Mouse (Mus musculus) G1E (cell line): ENCODE results near the gene H3f3a. TPM values are rescaled to one million over a fixed set of nuclear protein-coding genes. Genes with fewer than 3 reads are reported as not detected.
A peak's percentile ranks its signal among the peaks of the same experiment; 100 is the strongest.

Experiments used
- ATAC-seq: 2 replicates; pipeline ENCODE4 v1.8.0; 2016; ENCODE audit warnings: mild to moderate bottlenecking; ENCODE audit not compliant: insufficient number of reproducible peaks, poor library complexity, low FRiP score, severe bottlenecking; ENCODE audit errors: extremely low read depth
- DNase-seq: peaks from one replicate; pipeline ENCODE4 v3.0.0; 2012; ENCODE audit warnings: low spot score
- H3K27me3 ChIP-seq: 2 replicates; pipeline ENCODE4 v1.6.1; 2012; ENCODE audit warnings: mild to moderate bottlenecking, low read length, inconsistent platforms; ENCODE audit not compliant: insufficient read depth
- H3K36me3 ChIP-seq: replicated peaks from 2 replicates; pipeline ENCODE3; 2012; ENCODE audit warnings: mild to moderate bottlenecking, inconsistent platforms
- H3K4me1 ChIP-seq: 2 replicates; pipeline ENCODE4 v1.6.1; 2012; ENCODE audit warnings: low read depth, low read length, inconsistent platforms, mixed read lengths; ENCODE audit not compliant: insufficient read depth
- H3K4me3 ChIP-seq: 2 replicates; pipeline ENCODE4 v1.5.1; 2012; ENCODE audit warnings: low read depth, mild to moderate bottlenecking, inconsistent platforms, low read length, moderate library complexity, mixed read lengths
- H3K9me3 ChIP-seq: replicated peaks from 2 replicates; pipeline ENCODE4 v1.6.1; 2012; ENCODE audit warnings: inconsistent platforms
- CTCF ChIP-seq: IDR thresholded peaks from 2 replicates; pipeline ENCODE4 v1.5.1; 2012; ENCODE audit warnings: low read depth, low read length, inconsistent platforms, mixed read lengths
- GATA1 ChIP-seq: IDR thresholded peaks from 2 replicates; pipeline ENCODE4 v1.6.1; 2012; ENCODE audit warnings: borderline replicate concordance, low read length, inconsistent platforms, mixed read lengths
- GATA2 ChIP-seq: IDR thresholded peaks from 2 replicates; pipeline ENCODE4 v1.6.1; 2012; ENCODE audit warnings: low read depth, low read length, inconsistent platforms, borderline replicate concordance
- POLR2AphosphoS5 ChIP-seq: IDR thresholded peaks from 2 replicates; pipeline ENCODE4 v1.6.1; 2012; ENCODE audit warnings: low read depth, low read length, inconsistent platforms; ENCODE audit not compliant: insufficient replicate concordance
- TAL1 ChIP-seq: conservative IDR thresholded peaks from 2 replicates; pipeline ENCODE4 v1.6.1; 2012; ENCODE audit warnings: low read depth, low read length, inconsistent platforms, mixed read lengths
- polyA plus RNA-seq: library from polyadenylated mRNA; stranded (reverse); fragments of >175 nt; gene quantifications from 2 replicates; pipeline ENCODE4 v1.2.3, GENCODE M21; 2012
- total RNA-seq, 2 experiments: library from RNA; stranded (forward) in 1 of 2; stranded (reverse) in 1 of 2; fragments of 200-1000 nt in 1 of 2; fragments of >200 nt in 1 of 2; fragmentation: Nextera tagmentation in 1 of 2; gene quantifications; 2 replicates each; pipeline ENCODE4 v1.2.3; 2014 to 2017

Gene H3f3a
- total and polyA plus RNA-seq, 3 experiments = 1,327 to 3,138 (median 1,527) TPM

DNA sequence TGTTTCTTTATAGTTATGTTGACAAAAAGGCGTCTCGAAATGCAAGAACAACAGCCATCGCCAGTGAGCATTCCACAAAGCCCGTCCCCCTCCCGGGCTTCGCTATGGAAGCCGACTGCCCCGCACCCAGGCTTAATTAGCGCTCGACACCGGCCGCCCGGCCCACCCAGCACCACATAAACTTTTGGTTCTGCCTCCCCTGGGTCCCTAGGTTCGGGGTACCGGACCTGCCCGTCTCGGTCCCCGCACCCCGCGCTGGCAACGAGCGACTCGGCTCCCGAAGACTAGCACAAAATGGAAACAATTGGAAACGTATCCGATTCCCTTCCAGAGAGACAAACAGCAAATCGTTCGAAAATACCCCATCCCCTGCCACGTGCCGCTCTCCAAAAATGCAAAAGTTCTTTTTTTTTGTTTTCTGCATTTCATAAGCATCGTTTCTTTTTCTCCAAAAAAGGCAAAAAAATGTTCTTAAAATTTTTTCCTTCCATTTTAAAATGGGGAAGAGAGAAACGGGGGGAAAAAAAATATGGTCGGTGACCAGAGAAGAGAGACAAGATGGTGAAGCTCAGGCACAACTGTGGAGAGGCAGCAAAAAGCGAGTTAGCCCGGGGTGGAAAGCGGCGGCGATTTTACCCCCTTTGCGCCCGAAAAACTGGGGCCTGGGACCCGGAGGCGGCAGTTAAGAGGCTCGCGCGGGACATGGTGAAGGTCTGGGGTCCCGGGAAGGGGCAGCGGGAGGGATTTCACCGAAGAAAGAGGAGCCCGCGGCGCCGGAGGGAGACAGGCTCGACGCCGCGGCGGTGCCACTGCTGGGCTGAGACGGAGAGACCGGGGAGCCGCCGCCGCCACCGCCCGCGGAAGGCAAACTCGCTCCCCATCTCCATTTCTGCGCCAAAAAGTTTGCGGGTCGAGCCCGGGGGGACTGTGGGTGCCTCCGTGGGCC lies 1.0 kb downstream of the H3f3a start:
- Histone ChIP-seq H3K36me3 (peaks cover 34% of the 10 kb centered on the region), H3K4me3 (peak overlapping the region; percentile 84), H3K9me3 (no peaks in the 10 kb centered on the region), H3K4me1 (peaks cover 43% of the 10 kb centered on the region), H3K27me3 (no peaks in the 10 kb centered on the region)
- TF ChIP-seq CTCF (no peak), GATA2 (no peak), GATA1 (no peak), TAL1 (no peak), POLR2AphosphoS5 (no peak)
- no peak for ATAC-seq
- no peak for DNase-seq

DNA sequence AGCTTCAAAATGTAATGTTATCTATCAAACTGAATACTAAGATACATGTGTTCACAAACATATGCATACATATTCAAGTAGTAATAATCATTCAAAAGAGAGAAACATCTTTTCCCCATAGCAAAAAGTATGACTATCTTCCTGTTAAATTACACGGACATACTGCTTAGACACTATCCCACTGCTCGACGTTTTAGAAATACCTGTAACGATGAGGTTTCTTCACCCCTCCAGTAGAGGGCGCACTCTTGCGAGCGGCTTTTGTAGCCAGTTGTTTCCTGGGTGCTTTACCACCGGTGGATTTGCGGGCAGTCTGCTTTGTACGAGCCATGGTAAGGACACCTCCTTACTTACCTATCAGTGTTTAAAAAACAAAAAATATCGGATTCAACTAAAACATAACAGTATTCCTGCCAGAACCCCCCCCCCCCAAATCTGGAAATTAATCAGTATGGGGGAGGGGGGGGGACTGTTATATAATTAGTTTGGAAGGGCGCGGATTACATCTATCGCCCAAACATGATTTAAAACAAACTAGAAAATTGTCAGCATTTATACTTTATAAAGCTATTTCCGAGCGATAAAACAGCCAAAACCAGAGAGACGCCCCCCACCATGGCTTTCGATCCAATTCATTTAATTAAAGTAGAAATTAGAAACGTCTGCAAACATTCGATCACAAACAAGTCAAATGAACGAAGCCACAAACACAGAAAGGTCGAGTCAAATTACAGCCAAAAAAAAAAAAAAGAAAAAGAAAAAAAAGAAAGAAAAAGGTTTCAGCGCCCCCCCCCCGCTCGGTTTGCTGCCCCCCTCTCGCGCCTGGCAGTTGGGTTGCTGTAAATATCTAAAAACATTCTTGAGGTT lies 1.9 kb downstream of the H3f3a start:
- no peak for DNase-seq
- peaks cover 46% of the 10 kb centered on the region for H3K4me1 ChIP-seq

DNA sequence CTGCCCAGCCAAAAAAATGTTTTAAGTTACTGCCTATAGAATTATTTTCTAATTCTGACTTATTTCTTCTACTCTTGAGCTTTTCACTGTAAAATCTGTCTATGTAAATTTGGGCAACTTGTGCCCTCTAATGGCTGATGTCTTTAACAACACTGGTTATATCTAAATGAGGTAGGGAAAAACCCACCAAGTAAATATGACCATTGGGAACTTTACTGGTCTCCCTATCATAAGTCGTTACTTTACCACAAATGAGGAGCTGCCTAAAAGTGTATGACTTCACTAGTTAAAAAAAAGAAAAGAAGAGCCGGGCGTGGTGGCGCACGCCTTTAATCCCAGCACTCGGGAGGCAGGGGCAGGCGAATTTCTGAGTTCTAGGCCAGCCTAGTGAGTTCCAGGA lies 2.8 kb downstream of the H3f3a start:
- peaks cover 51% of the 10 kb centered on the region for H3K4me1 ChIP-seq
- H3K4me3 ChIP-seq = peak overlapping the region; percentile 84
- H3K9me3 ChIP-seq = no peaks in the 10 kb centered on the region
- ATAC-seq = no peak
- no peak for TF ChIP-seq GATA1
- no peak for TF ChIP-seq GATA2
- no peak for TF ChIP-seq POLR2AphosphoS5
- TF ChIP-seq TAL1 = no peak
- TF ChIP-seq CTCF = no peak
- DNase-seq = no peak
- H3K36me3 ChIP-seq = peaks cover 46% of the 10 kb centered on the region
- H3K27me3 ChIP-seq = no peaks in the 10 kb centered on the region

More for the DNA sequence above, 1.9 kb downstream of the H3f3a start:
- ATAC-seq = no peak
- Histone ChIP-seq H3K27me3 (no peaks in the 10 kb centered on the region), H3K4me3 (peak overlapping the region; percentile 84), H3K9me3 (no peaks in the 10 kb centered on the region), H3K36me3 (peaks cover 39% of the 10 kb centered on the region)
- peak; percentile 61 for TF ChIP-seq CTCF
- TF ChIP-seq POLR2AphosphoS5 = no peak
- TF ChIP-seq GATA2 = no peak

DNA sequence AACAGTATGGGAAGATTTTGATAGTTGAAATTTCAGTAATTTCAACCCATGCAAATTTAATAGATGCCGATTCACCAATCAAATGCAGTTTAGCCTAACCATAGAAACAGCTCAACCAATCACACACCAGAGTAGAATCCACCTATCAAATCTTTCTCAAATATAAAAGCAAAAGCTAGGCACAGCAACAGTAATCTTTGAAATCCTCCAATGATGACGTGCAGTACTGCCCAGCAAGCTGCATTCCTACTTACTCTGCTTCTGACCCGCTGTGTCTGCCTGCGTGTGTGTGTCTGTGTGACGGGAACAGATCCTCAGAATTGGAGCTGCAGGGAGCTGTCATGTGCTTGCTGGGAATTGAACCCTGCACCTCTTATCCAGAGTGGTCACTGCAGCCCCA lies 4.9 kb downstream of the H3f3a start:
- TF ChIP-seq GATA2 (no peak), GATA1 (no peak), POLR2AphosphoS5 (no peak)

DNA sequence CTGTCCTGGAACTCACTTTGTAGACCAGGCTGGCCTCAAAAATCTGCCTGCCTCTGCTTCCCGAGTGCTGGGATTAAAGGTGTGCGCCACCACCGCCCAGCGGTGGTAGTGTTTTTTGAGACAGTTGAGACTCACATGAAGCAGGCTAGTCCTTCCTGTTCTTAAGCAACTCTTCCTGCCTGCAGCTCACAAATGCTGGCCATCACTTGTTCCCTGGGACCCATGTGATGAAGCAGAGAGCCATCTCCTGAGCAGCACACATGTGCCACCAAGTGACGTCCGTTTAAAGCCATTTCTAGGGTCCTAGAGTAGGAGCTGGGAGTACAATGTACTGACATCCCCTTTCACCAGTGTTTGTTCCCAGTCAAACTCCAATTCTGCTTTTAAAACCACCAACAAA lies 9.9 kb downstream of the H3f3a start:
- ATAC-seq (no peak), DNase-seq (no peak)
- TF ChIP-seq GATA1 = no peak
- Histone ChIP-seq H3K36me3 (peaks cover 82% of the 10 kb centered on the region), H3K4me1 (peaks cover 51% of the 10 kb centered on the region), H3K4me3 (no peak overlapping the region), H3K9me3 (no peaks in the 10 kb centered on the region), H3K27me3 (no peaks in the 10 kb centered on the region)

More for the DNA sequence above, 4.9 kb downstream of the H3f3a start:
- peaks cover 47% of the 10 kb centered on the region for H3K4me1 ChIP-seq
- peaks cover 68% of the 10 kb centered on the region for H3K36me3 ChIP-seq
- no peaks in the 10 kb centered on the region for H3K27me3 ChIP-seq
- ATAC-seq (no peak), DNase-seq (no peak)
- H3K9me3 ChIP-seq = no peaks in the 10 kb centered on the region
- H3K4me3 ChIP-seq = peak overlapping the region; percentile 48; the same call in 1 of the 2 replicates

DNA sequence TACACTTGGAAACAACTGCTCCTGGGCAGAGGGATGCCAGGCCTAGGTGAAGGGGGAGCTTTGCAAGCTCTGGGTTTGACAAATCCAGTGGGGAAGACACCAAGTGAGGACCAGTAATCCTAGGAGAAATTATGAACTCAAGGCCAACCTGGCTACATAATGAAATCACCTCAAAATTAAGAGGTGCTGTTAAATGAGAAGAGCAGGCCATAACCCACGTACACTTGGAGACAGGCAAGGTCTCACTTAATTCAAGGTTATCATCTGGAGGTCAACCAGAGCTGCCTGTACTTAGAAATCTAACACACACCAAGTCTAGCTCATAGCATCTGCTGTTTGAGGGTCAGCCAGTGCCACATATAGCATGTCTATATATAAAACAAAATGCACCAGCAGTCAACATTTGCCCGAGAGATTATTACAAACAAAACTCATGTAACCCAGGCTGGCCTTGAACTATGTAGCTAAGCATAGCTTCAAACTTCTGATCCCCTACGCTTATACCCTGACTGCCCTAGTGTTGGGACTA lies 12.2 kb downstream of the H3f3a start:
- TF ChIP-seq POLR2AphosphoS5 (no peak; the same call in 1 of the 2 replicates), GATA1 (no peak), CTCF (no peak), TAL1 (no peak), GATA2 (no peak)
- Histone ChIP-seq H3K4me3 (no peak overlapping the region), H3K4me1 (peaks cover 34% of the 10 kb centered on the region), H3K36me3 (peaks cover 63% of the 10 kb centered on the region), H3K27me3 (peaks cover 7% of the 10 kb centered on the region), H3K9me3 (no peaks in the 10 kb centered on the region)
- ATAC-seq (0 out of 2 replicates have a peak, but pooled peaks have one; percentile 3), DNase-seq (no peak)
